Mouse (Mus musculus): ENCODE measurements around the gene Mms19. TPM values are rescaled to one million over a fixed set of nuclear protein-coding genes. Genes with fewer than 3 reads are reported as not detected.
A peak's percentile ranks its signal among the peaks of the same experiment; 100 is the strongest.

The Mms19 gene
- total RNA-seq, 1 experiment, result 59.6 TPM

GRCm38 (mm10) chr19:41896319-41896711, 84.6 kb downstream of the Mms19 start:
- Histone ChIP-seq H3K27ac (ENCODE audit: insufficient read depth, low read depth, low read length, poor library complexity, severe bottlenecking) (no peak overlapping the region), H3K36me3 (ENCODE audit: control insufficient read depth, insufficient read depth, low read length, poor library complexity, severe bottlenecking) (peaks cover 10% of the 10 kb centered on the region), H3K9ac (ENCODE audit: insufficient read depth, low read depth, low read length, poor library complexity, severe bottlenecking) (peak overlapping the region; percentile 34; the same call in 1 of the 2 replicates), H3K4me1 (ENCODE audit: control insufficient read depth in 2 of 2, insufficient read depth in 2 of 2, low read length in 2 of 2, poor library complexity in 1 of 2) (no peaks in the 10 kb centered on the region; a peak in 1 of 4 replicates), H3K4me3 (ENCODE audit: insufficient read depth in 1 of 2, low read depth in 1 of 2, low read length in 2 of 2, poor library complexity in 1 of 2, severe bottlenecking in 1 of 2) (peak overlapping the region; percentile 77 to 88), H3K9me3 (ENCODE audit: control insufficient read depth, insufficient read depth, low read depth, low read length) (no peaks in the 10 kb centered on the region)
- TF ChIP-seq HCFC1 (IDR thresholded peaks at IDR 0.05; ENCODE audit: borderline replicate concordance, insufficient read depth, low read length) (peak; percentile 7; the same call in 1 of the 2 replicates), ZNF384 (IDR thresholded peaks at IDR 0.05; ENCODE audit: low read depth, low read length) (no peak), CHD2 (IDR thresholded peaks at IDR 0.05; ENCODE audit: low read depth, low read length) (no peak), MAFK (IDR thresholded peaks at IDR 0.05; ENCODE audit: insufficient read depth, low read depth, low read length) (no peak)
- in situ Hi-C loops (cut with MboI; ENCODE audit: low sequenced_read_pairs in 2 of 2, unreplicated experiment in 2 of 2), result no loop called here
- DNase-seq (ENCODE audit: low read depth, low spot score), result no peak

DNA sequence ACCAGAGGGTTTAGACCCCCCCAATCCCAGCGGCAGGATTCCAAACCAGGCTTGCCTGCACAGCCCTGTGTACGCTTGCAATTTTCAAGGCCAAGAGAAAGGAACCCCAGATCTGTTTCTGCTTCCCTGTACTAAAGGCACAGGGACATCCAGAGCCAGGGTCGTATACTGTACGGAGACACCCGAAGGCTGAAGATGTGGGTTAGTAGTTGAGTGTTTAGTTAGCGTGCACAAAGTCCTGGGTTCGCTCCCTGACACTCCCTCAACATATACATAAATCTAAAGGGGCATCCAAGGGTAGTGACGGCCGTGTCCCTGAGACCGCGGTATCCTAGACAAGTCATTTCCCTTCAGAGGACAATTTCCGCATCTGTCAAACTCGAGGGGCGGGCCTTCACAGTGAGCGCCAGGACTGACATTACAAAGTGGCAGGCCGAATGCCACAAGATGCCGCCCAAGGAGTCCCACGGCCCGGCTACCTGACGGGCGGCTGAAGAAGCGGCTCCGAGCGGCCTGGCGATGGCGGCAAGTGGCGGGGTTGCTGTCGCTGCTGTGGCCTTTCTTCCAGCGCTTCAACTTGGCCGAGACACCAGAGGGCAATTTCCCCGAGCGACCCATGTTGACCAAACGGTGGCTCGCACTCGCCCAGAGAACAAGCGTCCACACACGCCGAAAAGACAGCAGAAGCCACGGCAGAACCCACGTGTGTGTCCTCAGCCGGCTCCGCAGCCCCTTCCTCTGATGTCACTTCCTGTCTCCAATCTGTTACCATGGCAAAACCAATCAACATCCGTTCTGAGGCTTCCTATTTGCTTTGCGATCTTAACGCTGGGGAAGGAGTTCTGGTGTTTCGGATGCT, 85.3 kb downstream of the Mms19 start, which contains the start of gene Rrp12:
Gene Rrp12 (minus strand): TSS at position 714 of the 859 bp plus-strand sequence.
- Histone ChIP-seq H3K4me3 (ENCODE audit: insufficient read depth in 1 of 2, low read depth in 1 of 2, low read length in 2 of 2, poor library complexity in 1 of 2, severe bottlenecking in 1 of 2) (peak within 1 kb of the TSS; percentile 77 to 88), H3K9me3 (ENCODE audit: control insufficient read depth, insufficient read depth, low read depth, low read length) (no peaks in the 10 kb centered on the region), H3K27ac (ENCODE audit: insufficient read depth, low read depth, low read length, poor library complexity, severe bottlenecking) (no peak within 1 kb of the TSS), H3K4me1 (ENCODE audit: control insufficient read depth in 2 of 2, insufficient read depth in 2 of 2, low read length in 2 of 2, poor library complexity in 1 of 2) (no peaks in the 10 kb centered on the region; a peak in 1 of 4 replicates), H3K36me3 (ENCODE audit: control insufficient read depth, insufficient read depth, low read length, poor library complexity, severe bottlenecking) (peaks cover 13% of the 10 kb centered on the region), H3K9ac (ENCODE audit: insufficient read depth, low read depth, low read length, poor library complexity, severe bottlenecking) (peak within 1 kb of the TSS; percentile 88)
- in situ Hi-C loops (cut with MboI; ENCODE audit: low sequenced_read_pairs in 2 of 2, unreplicated experiment in 2 of 2), result no loop called here
- peak; percentile 85 for DNase-seq (ENCODE audit: low read depth, low spot score)
- TF ChIP-seq CHD2 (IDR thresholded peaks at IDR 0.05; ENCODE audit: low read depth, low read length) (no peak), HCFC1 (IDR thresholded peaks at IDR 0.05; ENCODE audit: borderline replicate concordance, insufficient read depth, low read length) (peak; percentile 42; the same call in 1 of the 2 replicates), ZNF384 (IDR thresholded peaks at IDR 0.05; ENCODE audit: low read depth, low read length) (no peak), ZC3H11A (IDR thresholded peaks at IDR 0.05; ENCODE audit: borderline replicate concordance, low read depth, low read length) (no peak)

- Histone ChIP-seq H3K9me3 (ENCODE audit: control insufficient read depth, insufficient read depth, low read depth, low read length) (no peaks in the 10 kb centered on the region), H3K36me3 (ENCODE audit: control insufficient read depth, insufficient read depth, low read length, poor library complexity, severe bottlenecking) (peaks cover 19% of the 10 kb centered on the region), H3K9ac (ENCODE audit: insufficient read depth, low read depth, low read length, poor library complexity, severe bottlenecking) (peak overlapping the region; percentile 88; the same call in 1 of the 2 replicates), H3K4me3 (ENCODE audit: insufficient read depth in 1 of 2, low read depth in 1 of 2, low read length in 2 of 2, poor library complexity in 1 of 2, severe bottlenecking in 1 of 2) (peak overlapping the region; percentile 77 to 88; a peak in 3 of 4 replicates), H3K4me1 (ENCODE audit: control insufficient read depth in 2 of 2, insufficient read depth in 2 of 2, low read length in 2 of 2, poor library complexity in 1 of 2) (no peaks in the 10 kb centered on the region; a peak in 1 of 4 replicates), H3K27ac (ENCODE audit: insufficient read depth, low read depth, low read length, poor library complexity, severe bottlenecking) (no peak overlapping the region)
- TF ChIP-seq MAFK (IDR thresholded peaks at IDR 0.05; ENCODE audit: insufficient read depth, low read depth, low read length) (no peak), HCFC1 (IDR thresholded peaks at IDR 0.05; ENCODE audit: borderline replicate concordance, insufficient read depth, low read length) (no peak), ZC3H11A (IDR thresholded peaks at IDR 0.05; ENCODE audit: borderline replicate concordance, low read depth, low read length) (no peak), CHD2 (IDR thresholded peaks at IDR 0.05; ENCODE audit: low read depth, low read length) (no peak), ZNF384 (IDR thresholded peaks at IDR 0.05; ENCODE audit: low read depth, low read length) (no peak)
- DNase-seq (ENCODE audit: low read depth, low spot score), result no peak
- in situ Hi-C loops (cut with MboI; ENCODE audit: low sequenced_read_pairs in 2 of 2, unreplicated experiment in 2 of 2), result no loop called here
Observed at GRCm38 (mm10) chr19:41894959-41895358, 86.0 kb downstream of the Mms19 start.

Other genes with a start within 250 kb of the Mms19 start
- gene Slit1, start 237.5 kb downstream of the Mms19 start, total RNA-seq (2012; rRNA removed), result 1.2 and 1.4 TPM in 2 replicates
- gene Arhgap19, start 179.1 kb downstream of the Mms19 start, total RNA-seq (2012; rRNA removed), result 31.7 and 32.5 TPM in 2 replicates
- gene Frat1, start 151.2 kb downstream of the Mms19 start, total RNA-seq (2012; rRNA removed), result 2.5 and 3.5 TPM in 2 replicates
- gene Frat2, start 133.0 kb downstream of the Mms19 start, total RNA-seq (2012; rRNA removed), result 4.5 and 7.0 TPM in 2 replicates
- gene Rrp12, start 85.0 kb downstream of the Mms19 start, total RNA-seq (2012; rRNA removed), result 48.6 and 55.6 TPM in 2 replicates
- 762 and 881 TPM in 2 replicates for gene Pgam1, start 69.2 kb downstream of the Mms19 start, total RNA-seq (2012; rRNA removed)
- 45.2 and 48.2 TPM in 2 replicates for gene Exosc1, start 47.7 kb downstream of the Mms19 start, total RNA-seq (2012; rRNA removed)
- 62.7 and 73.7 TPM in 2 replicates for gene Zdhhc16, start 47.7 kb downstream of the Mms19 start, total RNA-seq (2012; rRNA removed)
- 14.4 and 18.2 TPM in 2 replicates for gene Ubtd1, start 606 bp upstream of the Mms19 start, total RNA-seq (2012; rRNA removed)
- gene Ankrd2, start 54.8 kb upstream of the Mms19 start, total RNA-seq (2012; rRNA removed), result 0.45 TPM in 1 of 2 replicates, not detected in the other
- gene Hoga1, start 64.5 kb upstream of the Mms19 start, total RNA-seq (2012; rRNA removed), result 0.89 and 1.6 TPM in 2 replicates
- 0.62 and 0.69 TPM in 2 replicates for gene 4933411K16Rik, start 71.1 kb upstream of the Mms19 start, total RNA-seq (2012; rRNA removed)
- 2.9 and 3.1 TPM in 2 replicates for gene Morn4, start 105.2 kb upstream of the Mms19 start, total RNA-seq (2012; rRNA removed)
- gene Pi4k2a, start 109.3 kb upstream of the Mms19 start, total RNA-seq (2012; rRNA removed), result 23.2 and 23.4 TPM in 2 replicates
- 98.8 and 99.2 TPM in 2 replicates for gene Avpi1, start 147.9 kb upstream of the Mms19 start, total RNA-seq (2012; rRNA removed)
- gene Marveld1, start 166.2 kb upstream of the Mms19 start, total RNA-seq (2012; rRNA removed), result 39.8 and 56.3 TPM in 2 replicates
- gene Zfyve27, start 182.8 kb upstream of the Mms19 start, total RNA-seq (2012; rRNA removed), result 45.9 and 78.1 TPM in 2 replicates
- gene Sfrp5, start 221.1 kb upstream of the Mms19 start, total RNA-seq (2012; rRNA removed), result 6.0 and 7.2 TPM in 2 replicates